Mouse (Mus musculus) lung, adult 2 months (tissue): ENCODE measurements at regions not wholly inside any gene's neighbourhood (a gene's known extent, or its start where the extent isn't known, plus 50 kb on each side); places are given as distances from the start of the nearest gene placed in this dataset.

Experiments used
- CTCF ChIP-seq: fragments of 200-500 bp; IDR thresholded peaks from 2 replicates; pipeline ENCODE4 v1.5.1; 2011; ENCODE audit warnings: mild to moderate bottlenecking, low read length, control low read depth; ENCODE audit not compliant: insufficient read depth
- POLR2A ChIP-seq: fragments of 200-500 bp; IDR thresholded peaks from 2 replicates; pipeline ENCODE4 v1.6.1; 2011; ENCODE audit warnings: low read depth, mild to moderate bottlenecking, control low read depth, low read length, borderline replicate concordance; ENCODE audit errors: extremely low read depth

DNA sequence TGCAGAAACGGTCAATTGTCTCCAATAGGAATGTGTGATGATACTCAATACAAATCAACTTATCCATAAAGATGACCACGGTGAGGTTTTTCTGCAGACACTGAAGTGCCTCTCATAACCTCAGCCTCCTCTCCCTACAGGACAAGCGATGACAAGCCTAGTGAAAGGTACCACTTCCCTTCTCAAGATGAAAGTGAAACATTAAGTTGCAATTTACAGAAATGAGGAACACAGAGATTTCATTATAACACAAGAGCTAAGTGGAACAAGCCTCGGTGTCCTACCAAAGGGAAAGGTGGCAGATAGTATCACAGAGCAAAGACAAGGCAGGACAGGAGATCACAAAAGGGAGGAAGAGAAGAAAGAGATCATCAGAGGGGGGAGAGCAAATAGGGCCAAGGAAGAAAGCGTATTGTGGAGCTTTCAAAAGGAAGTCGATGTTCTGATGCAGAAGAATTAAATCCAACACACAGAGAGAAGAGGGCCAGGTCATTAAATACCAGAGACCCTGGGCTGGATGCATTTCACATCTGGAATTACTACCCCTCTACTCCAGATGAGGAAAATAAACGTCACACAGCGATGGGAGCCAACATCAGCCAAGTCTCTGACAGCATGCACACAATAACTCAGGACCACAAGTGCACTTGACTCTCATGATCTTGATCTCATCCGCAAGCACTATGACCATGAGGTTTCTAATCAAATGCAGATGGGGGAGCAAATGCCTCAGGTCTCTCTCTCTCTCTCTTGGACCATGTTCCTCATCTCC, 70.0 kb upstream of the Kdr start:
- no peak for TF ChIP-seq CTCF
- TF ChIP-seq POLR2A, result no peak
